Mouse (Mus musculus) hindbrain, embryonic 12.5 days (tissue): ENCODE data around the gene Tor1b. TPM values are rescaled to one million over a fixed set of nuclear protein-coding genes. Genes with fewer than 3 reads are reported as not detected.

Source experiments
- ATAC-seq: fragments of 200-750 bp; cut with Nextera tagmentation; 2 replicates; pipeline ENCODE4 v1.8.0; 2017; ENCODE audit warnings: moderate TSS enrichment; ENCODE audit not compliant: low FRiP score
- H3K27ac ChIP-seq: fragments of 300-500 bp; sonication (generic); 2 replicates; pipeline ENCODE4 v1.5.1; 2016; ENCODE audit warnings: mild to moderate bottlenecking
- H3K27me3 ChIP-seq: fragments of 300-500 bp; sonication (generic); 2 replicates; pipeline ENCODE4 v1.6.1; 2016; ENCODE audit warnings: mild to moderate bottlenecking
- H3K36me3 ChIP-seq: fragments of 300-500 bp; sonication (generic); 2 replicates; pipeline ENCODE4 v1.6.1; 2016; ENCODE audit warnings: mild to moderate bottlenecking
- H3K4me1 ChIP-seq: fragments of 300-500 bp; sonication (generic); 2 replicates; pipeline ENCODE4 v1.6.1; 2016
- H3K4me2 ChIP-seq: fragments of 300-500 bp; sonication (generic); replicated peaks from 2 replicates; pipeline ENCODE4 v1.6.1; 2016; ENCODE audit warnings: mild to moderate bottlenecking
- H3K4me3 ChIP-seq: fragments of 300-500 bp; sonication (generic); 2 replicates; pipeline ENCODE4 v1.5.1; 2016; ENCODE audit warnings: mild to moderate bottlenecking
- H3K9ac ChIP-seq: fragments of 300-500 bp; sonication (generic); 2 replicates; pipeline ENCODE4 v1.6.1; 2016; ENCODE audit warnings: mild to moderate bottlenecking, moderate library complexity
- H3K9me3 ChIP-seq: fragments of 300-500 bp; sonication (generic); replicated peaks from 2 replicates; pipeline ENCODE4 v1.6.1; 2016; ENCODE audit warnings: mild to moderate bottlenecking
- WGBS: fragments of 180-500 bp; shearing (Covaris S2); methylation state at CpG from one replicate; pipeline ENCODE4 v1.1.7; 2016; 5-methylcytosine and 5-hydroxymethylcytosine counted together
- polyA plus RNA-seq: library from polyadenylated mRNA; unstranded; fragments of >200 nt; fragmentation: Nextera tagmentation; extraction: Ambion mirVana; gene quantifications from 2 replicates; pipeline ENCODE4 v1.2.1, GENCODE M21; 2016

Tor1b gene
- polyA plus RNA-seq, 1 experiment from 2014 or later, result 23.2 TPM

DNA sequence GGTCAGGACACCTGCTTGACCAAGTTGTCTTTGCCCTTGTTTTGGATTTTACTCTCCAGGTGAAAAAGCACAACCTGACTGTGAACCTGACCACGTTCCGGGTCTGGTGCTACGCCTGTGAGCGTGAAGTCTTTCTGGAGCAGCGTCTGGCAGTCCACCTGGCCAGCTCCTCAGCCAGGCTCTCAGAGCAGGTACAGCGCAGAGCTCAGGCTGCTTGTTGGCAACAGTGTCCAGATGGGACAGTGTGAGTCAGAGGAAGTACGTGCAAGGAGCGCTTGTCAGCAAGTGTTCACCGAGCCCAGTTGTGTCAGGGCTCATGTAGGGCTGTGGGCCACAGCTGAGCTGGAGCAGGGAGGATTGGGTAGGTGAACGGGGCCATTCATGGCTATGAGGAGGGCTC, 50.1 kb downstream of the Tor1b start:
- H3K27ac ChIP-seq, result no peak overlapping the region
- H3K4me2 ChIP-seq, result no peak overlapping the region
- H3K27me3 ChIP-seq, result no peaks in the 10 kb centered on the region
- WGBS, result 92% methylated on average over 10 of the region's 10 CpGs
- H3K9me3 ChIP-seq, result no peaks in the 10 kb centered on the region
- no peak overlapping the region for H3K9ac ChIP-seq
- ATAC-seq, result no peak
- H3K4me1 ChIP-seq, result 0 out of 2 replicates have a peak, but pooled peaks cover 5% of the 10 kb centered on the region
- H3K36me3 ChIP-seq, result peaks cover 57% of the 10 kb centered on the region
- no peak overlapping the region for H3K4me3 ChIP-seq

GRCm38 (mm10) chr2:31005453-31005852, 52.7 kb downstream of the Tor1b start:
- H3K4me2 ChIP-seq, result no peak overlapping the region
- H3K9ac ChIP-seq, result no peak overlapping the region
- 77% methylated on average over 2 of the region's 2 CpGs for WGBS
- H3K4me1 ChIP-seq, result 0 out of 2 replicates have a peak, but pooled peaks cover 2% of the 10 kb centered on the region
- H3K27ac ChIP-seq, result no peak overlapping the region
- peaks cover 64% of the 10 kb centered on the region for H3K36me3 ChIP-seq
- no peaks in the 10 kb centered on the region for H3K27me3 ChIP-seq
- H3K4me3 ChIP-seq, result no peak overlapping the region
- ATAC-seq, result no peak
- no peaks in the 10 kb centered on the region for H3K9me3 ChIP-seq

DNA sequence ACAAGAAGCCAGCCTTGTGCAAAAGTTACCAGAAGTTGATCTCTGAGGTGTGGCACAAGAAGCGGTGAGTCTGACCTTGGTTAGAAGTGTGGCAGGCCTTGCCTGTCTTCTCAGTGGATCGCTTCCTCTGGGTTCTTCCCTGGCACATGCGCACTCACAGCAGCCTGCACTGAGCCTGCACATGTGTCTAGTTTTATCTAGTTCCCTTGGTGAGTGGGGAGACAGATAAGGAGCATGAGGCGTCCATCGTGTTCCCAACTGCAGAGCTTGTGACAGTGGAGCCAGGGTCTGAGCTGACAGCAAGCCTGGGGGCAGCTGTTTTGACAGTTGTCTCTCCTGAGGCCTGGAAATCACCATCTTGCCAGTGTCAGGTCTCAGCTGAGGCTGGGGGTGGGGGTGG, 53.7 kb downstream of the Tor1b start:
- no peak overlapping the region for H3K27ac ChIP-seq
- H3K27me3 ChIP-seq, result no peaks in the 10 kb centered on the region
- no peak overlapping the region for H3K9ac ChIP-seq
- 0 out of 2 replicates have a peak, but pooled peaks cover 2% of the 10 kb centered on the region for H3K4me1 ChIP-seq
- no peak for ATAC-seq
- no peak overlapping the region for H3K4me3 ChIP-seq
- peaks cover 74% of the 10 kb centered on the region for H3K36me3 ChIP-seq
- WGBS, result 80% methylated on average over 5 of the region's 5 CpGs
- H3K4me2 ChIP-seq, result no peak overlapping the region
- no peaks in the 10 kb centered on the region for H3K9me3 ChIP-seq

- no peak for ATAC-seq
- H3K36me3 ChIP-seq, result peaks cover 75% of the 10 kb centered on the region
- H3K9me3 ChIP-seq, result no peaks in the 10 kb centered on the region
- 0 out of 2 replicates have a peak, but pooled peaks cover 2% of the 10 kb centered on the region for H3K4me1 ChIP-seq
- no peak overlapping the region for H3K27ac ChIP-seq
- no peak overlapping the region for H3K9ac ChIP-seq
- H3K4me3 ChIP-seq, result no peak overlapping the region
- H3K4me2 ChIP-seq, result no peak overlapping the region
- no peaks in the 10 kb centered on the region for H3K27me3 ChIP-seq
- WGBS, result 92% methylated on average over 5 of the region's 5 CpGs
These were observed 54.4 kb downstream of the Tor1b start for GRCm38 (mm10) chr2:31007208-31007607.

Other genes with a start within 250 kb of the Tor1b start
- gene 1700001O22Rik, start 149.3 kb upstream of the Tor1b start, polyA plus RNA-seq, result 1.9 and 2.2 TPM in 2 replicates
- gene Ntmt1, start 145.1 kb upstream of the Tor1b start, polyA plus RNA-seq, result 97.2 and 102 TPM in 2 replicates
- 38.9 and 40.6 TPM in 2 replicates for gene Asb6, start 122.6 kb upstream of the Tor1b start, polyA plus RNA-seq
- 38.8 and 38.9 TPM in 2 replicates for gene Prrx2, start 118.0 kb upstream of the Tor1b start, polyA plus RNA-seq
- gene Ptges, start 23.1 kb upstream of the Tor1b start, polyA plus RNA-seq, result 4.7 and 7.1 TPM in 2 replicates
- gene Tor1a, start 15.0 kb downstream of the Tor1b start, polyA plus RNA-seq, result 77.1 and 77.7 TPM in 2 replicates
- gene BC005624, start 29.2 kb downstream of the Tor1b start, polyA plus RNA-seq, result 75.2 and 75.4 TPM in 2 replicates
- gene Usp20, start 29.3 kb downstream of the Tor1b start, polyA plus RNA-seq, result 35.0 and 37.9 TPM in 2 replicates
- gene Fnbp1, start 189.0 kb downstream of the Tor1b start, polyA plus RNA-seq, result 18.7 and 19.9 TPM in 2 replicates
- gene Gpr107, start 199.4 kb downstream of the Tor1b start, polyA plus RNA-seq, result 43.1 and 46.6 TPM in 2 replicates